Mouse (Mus musculus): ENCODE data around the gene Plod2. TPM values are rescaled to one million over a fixed set of nuclear protein-coding genes. Genes with fewer than 3 reads are reported as not detected.
A peak's percentile ranks its signal among the peaks of the same experiment; 100 is the strongest.

Gene Plod2
- 1 to 10 TPM; 7.5 to 9.0 TPM for total RNA-seq (2021)
- long read RNA-seq, experiment 1, partial matches to known transcripts: 0 of 5 reads
- long read RNA-seq, experiment 1, other reads (novel, unspliced or antisense): 1 of 5 reads
- long read RNA-seq, experiment 2, partial matches to known transcripts: 0 of 5 reads
- long read RNA-seq, experiment 2, other reads (novel, unspliced or antisense): 1 of 5 reads

- intact Hi-C loops (cut with DNase I; ENCODE audit: low total_unique reads): no loop called here
- peak; percentile 75 for DNase-seq
Measured at GRCm38 (mm10) chr9:92541977-92542561, at the start of gene Plod2. Gene Plod2, plus strand, starts transcription at chr9:92542223.

- intact Hi-C loops (cut with DNase I; ENCODE audit: low total_unique reads): loop anchor here (5.0 kb wide), 2 partner anchors 107 to 377 kb away; no protein-coding TSS in a partner anchor
- DNase-seq: peak; percentile 85
Measured at GRCm38 (mm10) chr9:92499710-92500410, 42.2 kb upstream of the Plod2 start.

GRCm38 (mm10) chr9:92504256-92504655 lies 37.8 kb upstream of the Plod2 start:
- no peak for DNase-seq
- intact Hi-C loops (cut with DNase I; ENCODE audit: low total_unique reads): loop anchor here (5.0 kb wide), 1 partner anchor 103 kb away; no protein-coding TSS in a partner anchor

GRCm38 (mm10) chr9:92504889-92505288 lies 37.1 kb upstream of the Plod2 start:
- DNase-seq: no peak
- intact Hi-C loops (cut with DNase I; ENCODE audit: low total_unique reads): loop anchor here (5.0 kb wide), 1 partner anchor 102 kb away; no protein-coding TSS in a partner anchor

- intact Hi-C loops (cut with DNase I; ENCODE audit: low total_unique reads): no loop called here
- no peak for DNase-seq
Measured at GRCm38 (mm10) chr9:92511696-92512095, 30.3 kb upstream of the Plod2 start.

- intact Hi-C loops (cut with DNase I; ENCODE audit: low total_unique reads): no loop called here
- no peak for DNase-seq
Measured at GRCm38 (mm10) chr9:92517036-92517435, 25.0 kb upstream of the Plod2 start.

- intact Hi-C loops (cut with DNase I; ENCODE audit: low total_unique reads): no loop called here
- no peak for DNase-seq
Measured at GRCm38 (mm10) chr9:92520751-92521150, 21.3 kb upstream of the Plod2 start.

GRCm38 (mm10) chr9:92524506-92524905 lies 17.5 kb upstream of the Plod2 start:
- intact Hi-C loops (cut with DNase I; ENCODE audit: low total_unique reads): no loop called here
- no peak for DNase-seq

- intact Hi-C loops (cut with DNase I; ENCODE audit: low total_unique reads): no loop called here
Measured at GRCm38 (mm10) chr9:92530055-92530454, 12.0 kb upstream of the Plod2 start.

GRCm38 (mm10) chr9:92537735-92538134 lies 4.3 kb upstream of the Plod2 start:
- intact Hi-C loops (cut with DNase I; ENCODE audit: low total_unique reads): no loop called here
- DNase-seq: no peak

More at GRCm38 (mm10) chr9:92530055-92530454, 12.0 kb upstream of the Plod2 start:
- no peak for DNase-seq

- intact Hi-C loops (cut with DNase I; ENCODE audit: low total_unique reads): no loop called here
- DNase-seq: no peak
Measured at GRCm38 (mm10) chr9:92538216-92538615, 3.8 kb upstream of the Plod2 start.

- intact Hi-C loops (cut with DNase I; ENCODE audit: low total_unique reads): no loop called here
Measured at GRCm38 (mm10) chr9:92542591-92543416, 781 bp downstream of the Plod2 start.

GRCm38 (mm10) chr9:92544146-92544545 lies 2.1 kb downstream of the Plod2 start:
- DNase-seq: no peak
- intact Hi-C loops (cut with DNase I; ENCODE audit: low total_unique reads): no loop called here

More at GRCm38 (mm10) chr9:92542591-92543416, 781 bp downstream of the Plod2 start:
- peak; percentile 61 for DNase-seq

GRCm38 (mm10) chr9:92545021-92545420 lies 3.0 kb downstream of the Plod2 start:
- intact Hi-C loops (cut with DNase I; ENCODE audit: low total_unique reads): no loop called here
- DNase-seq: no peak

- intact Hi-C loops (cut with DNase I; ENCODE audit: low total_unique reads): no loop called here
- DNase-seq: no peak
Measured at GRCm38 (mm10) chr9:92546446-92546845, 4.4 kb downstream of the Plod2 start.

GRCm38 (mm10) chr9:92547106-92547505 lies 5.1 kb downstream of the Plod2 start:
- DNase-seq: no peak
- intact Hi-C loops (cut with DNase I; ENCODE audit: low total_unique reads): no loop called here

- DNase-seq: no peak
- intact Hi-C loops (cut with DNase I; ENCODE audit: low total_unique reads): no loop called here
Measured at GRCm38 (mm10) chr9:92547821-92548220, 5.8 kb downstream of the Plod2 start.

- DNase-seq: no peak
- intact Hi-C loops (cut with DNase I; ENCODE audit: low total_unique reads): no loop called here
Measured at GRCm38 (mm10) chr9:92548603-92549002, 6.6 kb downstream of the Plod2 start.

GRCm38 (mm10) chr9:92549811-92550490 lies 7.9 kb downstream of the Plod2 start:
- intact Hi-C loops (cut with DNase I; ENCODE audit: low total_unique reads): no loop called here
- DNase-seq: peak; percentile 60

Data from gastrocnemius, postnatal 14 days (tissue).